Mouse (Mus musculus): ENCODE measurements at regions not wholly inside any gene's neighbourhood (a gene's known extent, or its start where the extent isn't known, plus 50 kb on each side); places are given as distances from the start of the nearest gene placed in this dataset.

- no peak for DNase-seq (ENCODE audit: low spot score)
These were observed 220.9 kb downstream of the Arpp21 start for GRCm38 (mm10) chr9:112014796-112015195.

- DNase-seq (ENCODE audit: low spot score), result no peak
These were observed 241.3 kb downstream of the Arpp21 start for GRCm38 (mm10) chr9:111994401-111994800.

DNA sequence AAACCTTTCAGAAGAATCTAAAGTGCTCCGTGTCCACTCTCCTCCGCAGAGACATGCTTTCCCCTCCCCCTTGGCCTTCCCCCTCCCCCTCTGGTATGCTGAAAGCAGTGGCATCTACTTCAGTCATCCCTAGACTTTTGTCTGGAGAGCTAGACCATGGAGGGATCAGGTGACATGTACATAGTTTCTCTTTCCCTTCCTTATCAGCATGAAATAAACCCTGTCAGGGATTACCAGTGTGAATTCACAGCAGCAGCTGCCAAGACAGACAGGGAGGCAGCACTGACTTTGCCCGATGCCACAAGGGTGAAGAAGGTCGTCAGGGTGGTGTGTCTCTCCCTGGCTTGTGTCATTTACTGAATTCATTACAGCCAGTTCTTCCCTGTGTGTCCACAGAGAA lies 241.9 kb downstream of the Arpp21 start:
- DNase-seq (ENCODE audit: low spot score), result no peak

DNA sequence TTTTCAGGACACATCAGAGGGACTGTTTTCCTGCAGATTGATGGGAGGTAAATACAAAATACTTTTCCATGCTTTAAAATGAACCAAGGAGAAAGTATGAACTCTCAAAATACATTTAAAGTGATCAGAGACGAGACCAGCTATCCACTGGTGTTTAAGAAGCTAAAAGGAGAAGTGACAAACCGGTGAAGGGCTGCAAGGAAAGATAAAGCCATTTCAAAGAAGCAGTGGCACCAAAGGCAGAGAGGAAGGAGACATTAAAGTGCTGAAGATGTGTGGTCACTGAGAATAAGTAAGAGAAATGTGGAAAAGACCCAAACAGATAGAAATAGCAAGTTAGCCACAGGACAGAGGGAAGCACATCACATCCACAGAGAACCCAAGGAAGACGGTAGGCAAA lies 245.7 kb downstream of the Arpp21 start:
- no peak for DNase-seq (ENCODE audit: low spot score)

DNA sequence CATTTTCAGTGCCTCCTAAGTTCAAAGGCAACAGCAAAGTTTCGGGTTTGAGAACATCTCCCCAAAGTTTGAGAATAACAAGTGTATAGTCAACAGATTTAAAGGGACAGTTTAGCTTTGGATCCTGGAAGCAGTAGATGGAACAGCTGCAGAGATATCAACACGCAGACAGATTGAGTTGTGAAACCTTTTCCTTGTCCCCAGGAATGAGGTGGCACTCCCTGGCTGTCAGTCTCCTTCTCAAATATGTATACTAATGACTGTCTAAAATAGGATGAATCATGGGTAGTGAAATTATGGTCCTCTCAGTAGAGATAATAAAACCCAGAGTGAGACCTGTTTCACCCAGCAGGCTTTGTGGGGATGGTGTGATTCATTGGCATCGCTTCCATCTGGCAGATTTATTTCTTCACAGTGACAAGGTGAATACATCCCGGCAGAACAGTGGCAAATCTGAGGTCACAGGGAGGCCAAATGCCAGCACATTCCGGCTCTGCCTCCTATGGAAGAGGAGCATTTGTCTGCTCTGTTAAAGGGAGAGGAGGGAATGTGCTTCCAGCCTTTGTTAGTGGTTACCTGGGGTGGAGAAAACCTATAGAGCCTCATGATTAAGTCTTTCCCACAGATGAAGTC lies 272.2 kb downstream of the Arpp21 start:
- DNase-seq (ENCODE audit: low spot score), result no peak

GRCm38 (mm10) chr9:111957799-111958198 lies 267.7 kb upstream of the Stac start:
- DNase-seq (ENCODE audit: low spot score), result no peak

- no peak for DNase-seq (ENCODE audit: low spot score)
These were observed 249.3 kb upstream of the Stac start for GRCm38 (mm10) chr9:111939271-111940067.

- DNase-seq (ENCODE audit: low spot score), result no peak
These were observed 242.3 kb upstream of the Stac start for GRCm38 (mm10) chr9:111932455-111932854.

- peak; percentile 18 for DNase-seq (ENCODE audit: low spot score)
These were observed 228.3 kb upstream of the Stac start for GRCm38 (mm10) chr9:111918275-111918940.

DNA sequence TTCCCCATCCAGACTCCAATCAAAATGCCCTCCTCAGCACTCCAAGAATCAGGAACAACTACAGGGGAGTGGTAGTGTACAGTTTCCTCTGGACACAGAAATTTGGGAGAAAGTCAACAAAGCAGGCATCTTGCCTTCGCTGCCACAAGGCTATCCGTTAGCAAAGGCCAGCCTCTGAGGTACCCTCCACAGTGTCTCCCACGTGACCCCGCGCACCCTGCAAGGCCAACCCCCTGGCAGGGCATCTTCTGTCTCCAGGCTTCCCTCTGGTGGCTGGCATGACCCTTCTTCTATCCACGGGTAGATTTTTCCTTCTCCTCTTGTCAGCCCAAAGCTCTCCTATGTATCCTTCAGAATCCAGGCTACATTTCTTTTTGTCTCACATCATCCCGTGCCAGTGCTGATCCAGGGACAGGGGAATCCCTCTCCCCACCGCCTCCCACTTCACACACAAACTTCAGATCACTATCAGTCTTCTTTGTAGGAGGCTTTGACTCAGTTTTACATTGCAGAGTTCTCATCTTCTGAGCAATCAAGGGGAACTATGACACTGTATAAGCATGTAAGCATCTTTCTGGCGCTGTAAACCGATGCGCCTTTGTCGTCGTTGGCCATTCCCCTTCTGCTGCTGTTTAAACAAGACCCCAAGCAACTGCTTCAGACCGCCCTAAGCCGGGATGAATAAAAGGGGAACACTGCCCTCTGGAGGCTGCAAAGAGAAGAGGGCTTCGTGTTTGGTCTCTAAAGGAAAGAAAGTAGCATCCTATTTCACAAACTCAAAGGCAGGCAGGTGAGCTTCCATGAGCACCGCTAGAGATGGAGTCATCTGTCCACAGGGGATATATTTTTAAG lies 226.8 kb upstream of the Stac start:
- DNase-seq (ENCODE audit: low spot score), result no peak

DNA sequence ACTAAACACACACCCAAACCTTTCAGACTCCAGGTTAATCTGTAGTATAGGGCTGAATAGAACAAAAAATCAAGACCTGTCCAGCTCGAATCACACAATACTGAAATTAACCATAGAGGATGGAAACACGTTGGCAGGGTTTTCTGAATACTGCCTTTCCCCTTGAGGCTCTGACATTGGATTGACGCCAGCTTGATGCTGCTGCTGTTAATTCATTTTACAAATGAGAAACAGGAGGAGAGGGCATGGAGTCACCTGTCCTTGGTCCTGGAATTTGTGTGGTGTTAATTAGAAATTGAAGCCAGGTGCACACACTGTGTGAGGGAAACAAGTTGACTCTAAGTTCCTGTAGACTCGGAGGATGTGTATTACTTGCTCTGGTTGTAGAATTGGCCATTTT lies 218.7 kb upstream of the Stac start:
- no peak for DNase-seq (ENCODE audit: low spot score)

DNA sequence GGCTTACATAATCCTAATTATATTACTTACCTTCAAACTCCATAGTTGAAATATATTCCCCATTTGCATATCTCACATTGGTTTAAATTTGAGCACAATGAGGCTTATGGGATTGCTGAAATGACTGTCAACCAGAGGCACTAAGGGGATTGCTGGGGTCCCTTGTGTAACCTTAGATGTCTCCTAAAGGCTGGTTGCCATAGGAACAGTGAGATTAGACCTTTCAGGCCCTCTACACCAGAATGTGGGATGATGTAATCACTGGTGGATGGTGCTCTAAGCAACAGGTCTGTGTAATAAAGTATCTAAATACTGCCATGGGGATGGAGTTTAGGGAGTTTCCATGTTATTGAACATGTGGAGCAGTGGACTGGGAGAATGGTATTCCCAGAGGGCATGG lies 210.0 kb upstream of the Stac start:
- no peak for DNase-seq (ENCODE audit: low spot score)

GRCm38 (mm10) chr9:111897626-111898025 lies 207.5 kb upstream of the Stac start:
- no peak for DNase-seq (ENCODE audit: low spot score)

- no peak for DNase-seq (ENCODE audit: low spot score)
These were observed 189.6 kb upstream of the Stac start for GRCm38 (mm10) chr9:111879710-111880109.

GRCm38 (mm10) chr9:111876846-111877245 lies 186.7 kb upstream of the Stac start:
- DNase-seq (ENCODE audit: low spot score), result no peak

GRCm38 (mm10) chr9:111870466-111870865 lies 180.3 kb upstream of the Stac start:
- DNase-seq (ENCODE audit: low spot score), result no peak

DNA sequence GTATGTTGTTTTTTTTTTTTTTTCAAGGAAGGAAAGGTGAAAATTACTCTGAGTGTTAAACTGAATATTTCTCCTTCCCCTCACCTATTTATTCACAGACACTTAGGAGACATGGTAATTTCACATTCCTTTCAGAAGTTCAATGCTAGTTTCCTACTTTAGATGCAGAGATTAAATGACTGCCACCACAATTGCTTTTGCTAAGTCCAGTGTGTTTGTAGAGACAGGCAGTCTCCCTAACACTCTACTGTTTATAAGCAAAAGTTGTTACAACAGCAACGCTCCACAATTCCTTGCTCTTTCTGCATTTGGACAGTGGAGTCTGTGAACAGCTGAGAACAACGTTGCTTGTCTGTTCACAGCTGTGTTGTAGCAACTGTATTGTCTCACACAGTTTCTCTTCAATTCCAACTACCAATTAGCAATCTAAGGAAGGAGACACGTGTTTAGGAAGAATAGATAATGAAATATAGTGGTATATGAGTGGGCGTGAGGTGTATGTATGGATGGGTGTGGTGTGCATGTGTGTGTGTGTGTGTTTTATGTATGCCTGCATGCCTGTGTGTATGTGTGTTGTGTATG lies 179.7 kb upstream of the Stac start:
- DNase-seq (ENCODE audit: low spot score), result no peak

- no peak for DNase-seq (ENCODE audit: low spot score)
These were observed 167.9 kb upstream of the Stac start for GRCm38 (mm10) chr9:111858051-111858450.

DNA sequence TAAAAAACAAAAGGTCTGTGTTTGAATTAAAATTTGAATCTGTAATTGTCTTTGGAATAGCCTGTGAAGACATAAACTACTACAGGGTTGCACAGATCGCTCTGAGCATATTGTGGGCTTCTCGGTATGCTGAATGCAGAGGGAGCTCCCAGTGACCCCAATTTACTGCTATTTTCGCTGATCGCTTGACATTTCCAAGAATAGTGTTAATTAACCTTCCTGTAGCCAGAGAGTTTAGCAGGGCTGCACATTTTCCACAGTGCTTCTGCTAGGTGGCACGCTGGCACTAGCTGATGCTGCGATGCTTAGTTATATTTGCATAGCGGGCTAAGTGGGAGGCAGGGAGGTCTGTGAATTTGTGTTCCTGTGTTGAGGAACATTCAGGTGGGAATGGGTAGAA lies 164.8 kb upstream of the Stac start:
- DNase-seq (ENCODE audit: low spot score), result no peak

DNA sequence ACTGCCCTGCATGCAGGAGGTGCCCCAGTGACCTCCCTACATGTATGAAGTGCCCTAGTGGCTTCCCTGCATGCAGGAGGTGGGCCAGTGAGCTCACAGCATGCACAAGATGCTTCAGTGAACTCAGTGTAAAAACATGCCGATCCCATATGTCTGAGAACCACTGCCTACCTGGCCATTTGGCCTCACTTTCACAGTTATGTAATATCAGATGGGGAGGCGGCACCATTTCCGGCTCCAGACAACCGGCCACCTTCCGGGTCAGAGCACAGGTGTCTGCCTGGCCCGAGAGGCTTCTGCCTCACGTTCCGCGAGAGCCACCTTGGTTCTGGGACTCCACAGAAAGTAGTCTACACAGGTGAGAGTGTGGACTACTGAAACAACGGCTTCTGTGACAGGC lies 156.2 kb upstream of the Stac start:
- no peak for DNase-seq (ENCODE audit: low spot score)

- DNase-seq (ENCODE audit: low spot score), result no peak
These were observed 151.0 kb upstream of the Stac start for GRCm38 (mm10) chr9:111841151-111841550.

All from lung, postnatal 25 days (tissue).